Mouse (Mus musculus) thymus, adult 2 months (tissue): ENCODE measurements around the gene Brms1. TPM values are rescaled to one million over a fixed set of nuclear protein-coding genes. Genes with fewer than 3 reads are reported as not detected.

Experiments used
- DNase-seq: peaks from one replicate; pipeline ENCODE4 v3.0.0; 2021
- H3K27ac ChIP-seq: fragments of 200-500 bp; 2 replicates; pipeline ENCODE4 v1.5.1; 2012; ENCODE audit warnings: low read length, control low read depth; ENCODE audit not compliant: control insufficient read depth, insufficient read depth
- H3K27me3 ChIP-seq: fragments of 200-500 bp; 2 replicates; pipeline ENCODE4 v1.6.1; 2012; ENCODE audit warnings: mild to moderate bottlenecking, low read length, moderate library complexity, mixed read lengths; ENCODE audit not compliant: control insufficient read depth, insufficient read depth
- H3K36me3 ChIP-seq: fragments of 200-500 bp; 2 replicates; pipeline ENCODE4 v1.6.1; 2012; ENCODE audit warnings: mild to moderate bottlenecking, low read length, moderate library complexity; ENCODE audit not compliant: control insufficient read depth, insufficient read depth
- H3K4me1 ChIP-seq: fragments of 200-500 bp; replicated peaks from 2 replicates; pipeline ENCODE4 v1.6.1; 2012; ENCODE audit warnings: low read length; ENCODE audit not compliant: control insufficient read depth, insufficient read depth
- H3K4me3 ChIP-seq: fragments of 200-500 bp; 2 replicates; pipeline ENCODE4 v1.5.1; 2012; ENCODE audit warnings: mild to moderate bottlenecking, low read length, control low read depth, moderate library complexity; ENCODE audit not compliant: control insufficient read depth, insufficient read depth
- CTCF ChIP-seq: fragments of 200-500 bp; IDR thresholded peaks from 2 replicates; pipeline ENCODE4 v1.5.1; 2012; ENCODE audit warnings: mild to moderate bottlenecking, control low read depth, low read length, moderate library complexity, borderline replicate concordance; ENCODE audit not compliant: control insufficient read depth, poor library complexity, insufficient read depth; ENCODE audit errors: extremely low read depth
- POLR2A ChIP-seq: fragments of 200-500 bp; IDR thresholded peaks from 2 replicates; pipeline ENCODE4 v1.6.1; 2012; ENCODE audit warnings: mild to moderate bottlenecking, low read length, control low read depth, moderate library complexity; ENCODE audit not compliant: control insufficient read depth, poor library complexity, insufficient read depth; ENCODE audit errors: extremely low read depth
- WGBS: fragments of 180-500 bp; shearing (Covaris S2); methylation state at CpG from one replicate; pipeline ENCODE4 v1.1.7; 2018; 5-methylcytosine and 5-hydroxymethylcytosine counted together
- polyA plus RNA-seq: library from polyadenylated mRNA; depleted of rRNA; stranded (reverse); fragments of >200 nt; gene quantifications from 2 replicates; pipeline ENCODE4 v1.2.3, GENCODE M21; 2012

Gene Brms1
- polyA plus RNA-seq, 1 experiment, result 61.4 TPM

DNA sequence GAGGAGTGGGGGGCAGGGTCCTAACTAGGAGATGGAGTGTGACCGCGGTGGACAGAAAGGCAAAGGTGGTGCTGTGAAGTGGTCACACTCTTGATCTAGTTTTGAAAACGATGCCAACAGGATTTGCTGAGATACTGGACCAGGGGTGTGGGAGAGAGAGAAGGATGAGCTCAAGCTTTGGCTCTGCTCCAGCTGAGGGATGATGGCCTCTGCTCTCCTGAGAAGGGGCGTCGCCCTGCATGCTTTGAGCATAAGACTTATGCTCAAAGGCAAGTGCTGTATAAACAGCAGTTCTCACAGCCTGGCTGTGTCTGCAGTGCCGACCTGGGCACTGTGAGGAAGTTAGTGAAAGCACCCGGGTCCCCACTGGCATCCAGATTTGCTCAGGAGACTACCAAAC, 23.9 kb downstream of the Brms1 start:
- no peaks in the 10 kb centered on the region for H3K36me3 ChIP-seq
- no peak overlapping the region for H3K4me3 ChIP-seq
- no peak for DNase-seq
- peaks cover 11% of the 10 kb centered on the region for H3K27me3 ChIP-seq
- H3K4me1 ChIP-seq, result peaks cover 3% of the 10 kb centered on the region; the same call in 1 of the 2 replicates
- TF ChIP-seq POLR2A, result no peak
- no peak for TF ChIP-seq CTCF
- WGBS, result 70% methylated on average over 7 of the region's 7 CpGs
- H3K27ac ChIP-seq, result no peak overlapping the region

- peaks cover 20% of the 10 kb centered on the region for H3K27me3 ChIP-seq
- peaks cover 6% of the 10 kb centered on the region for H3K4me1 ChIP-seq
- DNase-seq, result no peak
- no peak overlapping the region for H3K4me3 ChIP-seq
- no peaks in the 10 kb centered on the region for H3K36me3 ChIP-seq
- H3K27ac ChIP-seq, result no peak overlapping the region
- 14% methylated on average over 15 of the region's 15 CpGs for WGBS
- TF ChIP-seq CTCF (no peak), POLR2A (no peak)
Measured at GRCm38 (mm10) chr19:5067040-5067799, 26.1 kb downstream of the Brms1 start.

DNA sequence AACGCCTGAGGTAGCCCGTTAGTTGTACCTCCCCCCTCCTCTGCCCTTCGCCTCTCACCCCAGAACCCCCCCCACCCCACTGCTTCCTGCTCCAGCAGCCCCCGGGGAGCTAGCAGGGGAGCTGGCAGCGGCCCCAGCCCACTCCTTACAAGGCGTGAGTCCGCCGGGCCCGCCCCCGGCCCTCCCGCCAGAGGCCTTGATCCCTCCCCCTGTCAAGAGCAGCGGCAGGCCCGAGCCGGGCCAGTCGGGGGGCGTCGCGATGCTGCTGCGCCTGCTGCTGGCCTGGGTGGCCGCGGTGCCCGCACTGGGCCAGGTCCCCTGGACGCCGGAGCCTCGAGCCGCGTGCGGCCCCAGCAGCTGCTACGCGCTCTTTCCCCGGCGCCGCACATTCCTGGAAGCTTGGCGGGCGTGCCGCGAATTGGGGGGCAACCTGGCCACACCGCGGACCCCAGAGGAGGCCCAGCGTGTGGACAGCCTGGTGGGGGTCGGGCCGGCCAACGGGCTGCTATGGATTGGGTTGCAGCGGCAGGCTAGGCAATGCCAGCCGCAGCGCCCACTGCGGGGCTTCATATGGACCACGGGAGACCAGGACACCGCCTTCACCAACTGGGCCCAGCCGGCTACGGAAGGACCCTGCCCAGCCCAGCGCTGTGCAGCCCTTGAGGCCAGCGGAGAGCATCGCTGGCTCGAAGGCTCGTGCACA, 26.9 kb downstream of the Brms1 start, which contains the start of gene Cd248:
Cd248 (plus strand) TSS at position 212 of the 703 bp plus-strand sequence.
- Histone ChIP-seq H3K27me3 (peaks cover 25% of the 10 kb centered on the region), H3K36me3 (no peaks in the 10 kb centered on the region), H3K27ac (no peak within 1 kb of the TSS), H3K4me3 (no peak within 1 kb of the TSS), H3K4me1 (peaks cover 11% of the 10 kb centered on the region)
- WGBS, result 11% methylated on average over 56 of the region's 56 CpGs
- TF ChIP-seq CTCF (no peak), POLR2A (no peak)
- DNase-seq, result no peak

GRCm38 (mm10) chr19:5068570-5069234, 27.5 kb downstream of the Brms1 start:
- Histone ChIP-seq H3K27me3 (peaks cover 25% of the 10 kb centered on the region), H3K4me1 (peaks cover 11% of the 10 kb centered on the region), H3K27ac (no peak overlapping the region), H3K4me3 (no peak overlapping the region), H3K36me3 (no peaks in the 10 kb centered on the region)
- 67% methylated on average over 21 of the region's 21 CpGs for WGBS
- no peak for TF ChIP-seq CTCF
- TF ChIP-seq POLR2A, result no peak
- DNase-seq, result no peak

GRCm38 (mm10) chr19:5069486-5069885, 28.3 kb downstream of the Brms1 start:
- H3K4me3 ChIP-seq, result no peak overlapping the region
- DNase-seq, result no peak
- TF ChIP-seq CTCF (no peak), POLR2A (no peak)
- H3K27ac ChIP-seq, result no peak overlapping the region
- peaks cover 11% of the 10 kb centered on the region for H3K4me1 ChIP-seq
- H3K36me3 ChIP-seq, result no peaks in the 10 kb centered on the region
- H3K27me3 ChIP-seq, result peaks cover 25% of the 10 kb centered on the region
- 93% methylated on average over 5 of the region's 5 CpGs for WGBS

- peaks cover 25% of the 10 kb centered on the region for H3K27me3 ChIP-seq
- peaks cover 11% of the 10 kb centered on the region for H3K4me1 ChIP-seq
- no peak for DNase-seq
- TF ChIP-seq POLR2A (no peak), CTCF (no peak)
- 94% methylated on average over 7 of the region's 7 CpGs for WGBS
- H3K4me3 ChIP-seq, result no peak overlapping the region
- H3K27ac ChIP-seq, result no peak overlapping the region
- no peaks in the 10 kb centered on the region for H3K36me3 ChIP-seq
Measured at GRCm38 (mm10) chr19:5069978-5070377, 28.8 kb downstream of the Brms1 start.
